Mouse (Mus musculus): Measurements from ENCODE around the gene Vsig10.
A peak's percentile ranks its signal among the peaks of the same experiment; 100 is the strongest.
"Not testable (repeated sequence)": the region's sequence is repeated elsewhere in the genome, so short reads cannot be mapped to it uniquely, and the experiment has no call there.

Vsig10 gene

GRCm38 (mm10) chr5:117303691-117304579 lies 14.9 kb upstream of the Vsig10 start:
- DNase-seq = no peak

GRCm38 (mm10) chr5:117304947-117305346 lies 13.9 kb upstream of the Vsig10 start:
- DNase-seq = peak; percentile 86 to 96

- no peak for DNase-seq
Observed at GRCm38 (mm10) chr5:117305754-117306153, 13.1 kb upstream of the Vsig10 start.

GRCm38 (mm10) chr5:117306826-117307225 lies 12.1 kb upstream of the Vsig10 start:
- no peak for DNase-seq

GRCm38 (mm10) chr5:117307699-117308098 lies 11.2 kb upstream of the Vsig10 start:
- DNase-seq = peak; percentile 80 to 95

GRCm38 (mm10) chr5:117313420-117313819 lies 5.5 kb upstream of the Vsig10 start:
- peak; percentile 79 to 86 for DNase-seq

- no peak for DNase-seq
Observed at GRCm38 (mm10) chr5:117313909-117314308, 5.0 kb upstream of the Vsig10 start.

GRCm38 (mm10) chr5:117314587-117315428 lies 4.1 kb upstream of the Vsig10 start:
- no peak for DNase-seq

- no peak for DNase-seq
Observed at GRCm38 (mm10) chr5:117323751-117324150, 4.9 kb downstream of the Vsig10 start.

- no peak for DNase-seq
Observed at GRCm38 (mm10) chr5:117326408-117326807, 7.5 kb downstream of the Vsig10 start.

GRCm38 (mm10) chr5:117330457-117330856 lies 11.6 kb downstream of the Vsig10 start:
- DNase-seq = peak; percentile 17 to 25

- no peak for DNase-seq
Observed at GRCm38 (mm10) chr5:117337999-117338398, 19.1 kb downstream of the Vsig10 start.

- DNase-seq = no peak
Observed at GRCm38 (mm10) chr5:117338503-117338902, 19.6 kb downstream of the Vsig10 start.

GRCm38 (mm10) chr5:117340081-117340480 lies 21.2 kb downstream of the Vsig10 start:
- DNase-seq = no peak

GRCm38 (mm10) chr5:117341896-117342295 lies 23.0 kb downstream of the Vsig10 start:
- no peak for DNase-seq

- DNase-seq = not testable (repeated sequence)
Observed at GRCm38 (mm10) chr5:117344496-117344895, 25.6 kb downstream of the Vsig10 start.

- DNase-seq = no peak
Observed at GRCm38 (mm10) chr5:117345432-117345976, 26.6 kb downstream of the Vsig10 start.

- no peak for DNase-seq
Observed at GRCm38 (mm10) chr5:117346281-117346680, 27.4 kb downstream of the Vsig10 start.

GRCm38 (mm10) chr5:117347011-117347410 lies 28.1 kb downstream of the Vsig10 start:
- no peak for DNase-seq

GRCm38 (mm10) chr5:117347838-117348237 lies 29.0 kb downstream of the Vsig10 start:
- DNase-seq = no peak

- DNase-seq = peak; percentile 55 to 80
Observed at GRCm38 (mm10) chr5:117348279-117348678, 29.4 kb downstream of the Vsig10 start.

- no peak for DNase-seq
Observed at GRCm38 (mm10) chr5:117354121-117354520, 35.2 kb downstream of the Vsig10 start.

GRCm38 (mm10) chr5:117355648-117356303 lies 36.9 kb downstream of the Vsig10 start:
- DNase-seq = peak in 1 of 2 experiments; percentile 11

Measured in kidney, postnatal 36 days (tissue).